Mouse (Mus musculus): Measurements from ENCODE around the gene Cog2.

- TF ChIP-seq CHD1 (IDR thresholded peaks at IDR 0.05; ENCODE audit: low read depth, low read length) (no peak), ELF1 (IDR thresholded peaks at IDR 0.05; ENCODE audit: low read depth, low read length) (no peak), CTCF (IDR thresholded peaks at IDR 0.05 in 2 of 3, conservative IDR thresholded peaks at IDR 0.05 in 1 of 3; ENCODE audit: control insufficient read depth in 1 of 3, insufficient read depth in 1 of 3, low read depth in 2 of 3, low read length in 3 of 3, poor library complexity in 1 of 3, severe bottlenecking in 1 of 3) (no peak), SMC3 (IDR thresholded peaks at IDR 0.05; ENCODE audit: low read depth, low read length) (no peak), POLR2A (IDR thresholded peaks at IDR 0.05; ENCODE audit: control insufficient read depth in 1 of 2, insufficient read depth in 1 of 2, low read depth in 1 of 2, low read length in 2 of 2, poor library complexity in 1 of 2) (no peak), ZMIZ1 (IDR thresholded peaks at IDR 0.05; ENCODE audit: low read depth, low read length) (no peak), JUND (IDR thresholded peaks at IDR 0.05; ENCODE audit: low read depth, low read length) (no peak)
Observed at GRCm38 (mm10) chr8:124542001-124542400, 21.4 kb downstream of the Cog2 start.
